Mouse (Mus musculus): ENCODE data around the gene Vmo1. TPM values are rescaled to one million over a fixed set of nuclear protein-coding genes. Genes with fewer than 3 reads are reported as not detected.

Gene Vmo1
- 0.25 and 0.34 TPM in 2 replicates for polyA plus RNA-seq (2015; fragmentation: Nextera tagmentation; extraction: Ambion mirVana)

GRCm38 (mm10) chr11:70514288-70514687 lies at the start of gene Vmo1:
Gene Vmo1, minus strand, starts transcription at chr11:70514616.

GRCm38 (mm10) chr11:70562287-70562994 lies 48.0 kb upstream of the Vmo1 start, which contains the start of gene Mink1:
Gene Mink1, plus strand, starts transcription at chr11:70562881.

GRCm38 (mm10) chr11:70539877-70540587 lies 25.6 kb upstream of the Vmo1 start, which contains the start of gene Pld2:
Gene Pld2, plus strand, starts transcription at chr11:70540064.

DNA sequence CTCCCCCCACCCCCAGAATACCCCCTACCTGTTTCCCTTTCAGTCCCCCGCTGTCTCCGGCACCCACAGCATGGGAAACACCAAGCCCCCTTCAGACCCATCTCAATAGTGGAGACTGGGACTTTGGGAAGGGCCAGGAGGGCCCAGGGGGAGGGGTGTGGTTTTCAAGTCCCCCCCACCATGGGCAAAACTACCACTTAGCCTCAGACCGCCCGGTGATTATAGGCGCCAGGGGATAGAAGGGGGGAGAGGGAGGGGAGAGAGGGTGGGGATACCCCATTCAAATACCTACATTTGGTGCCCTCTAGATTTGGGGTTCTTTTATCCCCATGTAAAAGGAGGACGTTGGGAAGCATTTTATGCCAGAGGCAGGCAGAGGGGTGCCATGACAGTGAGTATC lies 18.4 kb upstream of the Vmo1 start, which contains the start of gene Gm40193:
Gm40193 (minus strand) TSS at position 101 of the 400 bp plus-strand sequence.

DNA sequence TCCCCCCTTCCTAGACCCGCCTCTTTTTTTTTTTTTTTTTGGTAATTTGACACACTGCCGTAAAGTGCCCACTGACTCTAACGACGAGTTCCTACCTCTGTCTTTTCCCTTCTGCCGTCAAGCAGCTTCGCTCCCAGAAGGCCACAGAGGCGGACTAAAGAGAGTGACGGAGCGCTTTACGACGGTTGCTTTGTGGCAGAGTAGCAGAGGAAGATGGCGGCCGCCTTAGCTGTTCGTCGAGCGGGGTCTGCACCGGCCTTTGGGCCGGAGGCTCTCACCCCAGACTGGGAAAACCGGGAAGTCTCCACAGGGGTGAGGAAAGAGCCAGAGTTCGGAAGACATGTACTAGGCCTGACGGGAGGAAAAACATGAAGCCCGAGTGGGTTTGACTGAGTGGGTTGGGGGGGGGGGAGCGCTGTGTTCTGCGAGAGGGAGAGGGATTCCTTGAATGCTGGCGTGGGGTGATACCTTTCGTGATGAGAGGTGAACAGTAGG lies 10.8 kb upstream of the Vmo1 start, which contains the start of gene Psmb6:
Psmb6 (plus strand) TSS at position 184 of the 495 bp plus-strand sequence.

GRCm38 (mm10) chr11:70518923-70519322 lies 4.5 kb upstream of the Vmo1 start, which contains the start of gene Gltpd2:
Gene Gltpd2, plus strand, starts transcription at chr11:70519196.

GRCm38 (mm10) chr11:70504970-70505369 lies 9.4 kb downstream of the Vmo1 start, which contains the start of gene Tm4sf5:
Gene Tm4sf5, plus strand, starts transcription at chr11:70505244.

Other genes with a start within 250 kb of the Vmo1 start
- 0.15 and 0.30 TPM in 2 replicates for gene Alox12e, start 192.0 kb downstream of the Vmo1 start, polyA plus RNA-seq (2015; fragmentation: Nextera tagmentation; extraction: Ambion mirVana)
- gene Alox15, start 162.6 kb downstream of the Vmo1 start, polyA plus RNA-seq (2015; fragmentation: Nextera tagmentation; extraction: Ambion mirVana), result 0.78 and 1.0 TPM in 2 replicates
- gene Pelp1, start 104.6 kb downstream of the Vmo1 start, polyA plus RNA-seq (2015; fragmentation: Nextera tagmentation; extraction: Ambion mirVana), result 14.0 and 14.6 TPM in 2 replicates
- 26.4 and 33.6 TPM in 2 replicates for gene Arrb2, start 82.0 kb downstream of the Vmo1 start, polyA plus RNA-seq (2015; fragmentation: Nextera tagmentation; extraction: Ambion mirVana)
- gene Med11, start 62.7 kb downstream of the Vmo1 start, polyA plus RNA-seq (2015; fragmentation: Nextera tagmentation; extraction: Ambion mirVana), result 20.4 and 26.3 TPM in 2 replicates
- 0.26 and 0.38 TPM in 2 replicates for gene Zmynd15, start 55.2 kb downstream of the Vmo1 start, polyA plus RNA-seq (2015; fragmentation: Nextera tagmentation; extraction: Ambion mirVana)
- 3.3 and 3.7 TPM in 2 replicates for gene Cxcl16, start 54.6 kb downstream of the Vmo1 start, polyA plus RNA-seq (2015; fragmentation: Nextera tagmentation; extraction: Ambion mirVana)
- 6.7 and 7.8 TPM in 2 replicates for gene Tm4sf5, start 9.4 kb downstream of the Vmo1 start, polyA plus RNA-seq (2015; fragmentation: Nextera tagmentation; extraction: Ambion mirVana)
- gene Gltpd2, start 4.6 kb upstream of the Vmo1 start, polyA plus RNA-seq (2015; fragmentation: Nextera tagmentation; extraction: Ambion mirVana), result 0.24 and 0.28 TPM in 2 replicates
- gene Psmb6, start 10.8 kb upstream of the Vmo1 start, polyA plus RNA-seq (2015; fragmentation: Nextera tagmentation; extraction: Ambion mirVana), result 345 and 353 TPM in 2 replicates
- gene Gm40193, start 18.3 kb upstream of the Vmo1 start, polyA plus RNA-seq (2015; fragmentation: Nextera tagmentation; extraction: Ambion mirVana), result not detected in 2 replicates
- 2.2 and 3.2 TPM in 2 replicates for gene Pld2, start 25.4 kb upstream of the Vmo1 start, polyA plus RNA-seq (2015; fragmentation: Nextera tagmentation; extraction: Ambion mirVana)
- 2.9 and 3.9 TPM in 2 replicates for gene Mink1, start 48.3 kb upstream of the Vmo1 start, polyA plus RNA-seq (2015; fragmentation: Nextera tagmentation; extraction: Ambion mirVana)
- gene 4930544D05Rik, start 101.2 kb upstream of the Vmo1 start, polyA plus RNA-seq (2015; fragmentation: Nextera tagmentation; extraction: Ambion mirVana), result not detected in 2 replicates
- gene Chrne, start 104.6 kb upstream of the Vmo1 start, polyA plus RNA-seq (2015; fragmentation: Nextera tagmentation; extraction: Ambion mirVana), result 0.11 TPM in 1 of 2 replicates, not detected in the other
- 1.7 and 2.1 TPM in 2 replicates for gene Gp1ba, start 124.5 kb upstream of the Vmo1 start, polyA plus RNA-seq (2015; fragmentation: Nextera tagmentation; extraction: Ambion mirVana)
- 104 and 120 TPM in 2 replicates for gene Rnf167, start 132.6 kb upstream of the Vmo1 start, polyA plus RNA-seq (2015; fragmentation: Nextera tagmentation; extraction: Ambion mirVana)
- 67.1 and 73.0 TPM in 2 replicates for gene Slc25a11, start 132.9 kb upstream of the Vmo1 start, polyA plus RNA-seq (2015; fragmentation: Nextera tagmentation; extraction: Ambion mirVana)
- gene Pfn1, start 140.0 kb upstream of the Vmo1 start, polyA plus RNA-seq (2015; fragmentation: Nextera tagmentation; extraction: Ambion mirVana), result 1,259 and 1,332 TPM in 2 replicates
- 5.8 and 7.9 TPM in 2 replicates for gene Eno3, start 142.6 kb upstream of the Vmo1 start, polyA plus RNA-seq (2015; fragmentation: Nextera tagmentation; extraction: Ambion mirVana)
- gene Spag7, start 154.8 kb upstream of the Vmo1 start, polyA plus RNA-seq (2015; fragmentation: Nextera tagmentation; extraction: Ambion mirVana), result 56.2 and 64.6 TPM in 2 replicates
- gene Camta2, start 173.5 kb upstream of the Vmo1 start, polyA plus RNA-seq (2015; fragmentation: Nextera tagmentation; extraction: Ambion mirVana), result 5.4 and 6.6 TPM in 2 replicates
- 0.68 and 0.70 TPM in 2 replicates for gene Inca1, start 185.5 kb upstream of the Vmo1 start, polyA plus RNA-seq (2015; fragmentation: Nextera tagmentation; extraction: Ambion mirVana)
- 1.3 and 1.6 TPM in 2 replicates for gene Kif1c, start 185.9 kb upstream of the Vmo1 start, polyA plus RNA-seq (2015; fragmentation: Nextera tagmentation; extraction: Ambion mirVana)
- 2.2 and 2.8 TPM in 2 replicates for gene Zfp3, start 249.6 kb upstream of the Vmo1 start, polyA plus RNA-seq (2015; fragmentation: Nextera tagmentation; extraction: Ambion mirVana)

All from spleen, postnatal 0 days (tissue).